Mouse (Mus musculus): ENCODE data around the gene Cnih2.

- TF ChIP-seq CTCF (IDR thresholded peaks at IDR 0.05; ENCODE audit: borderline replicate concordance, insufficient read depth, low read length): no peak
- TF ChIP-seq POLR2A (IDR thresholded peaks at IDR 0.05; ENCODE audit: low read depth, low read length): no peak
Measured at GRCm38 (mm10) chr19:5108271-5108575, 9.9 kb upstream of the Cnih2 start.

All from embryonic fibroblast, embryonic 13.5 days (primary cell).